Mouse (Mus musculus) brain, embryonic 14.5 days (tissue): ENCODE measurements around the gene Dapk2. TPM values are rescaled to one million over a fixed set of nuclear protein-coding genes. Genes with fewer than 3 reads are reported as not detected.

ENCODE experiments used
- DNase-seq: peaks from one replicate; pipeline ENCODE4 v3.0.0-alpha.2; 2011; ENCODE audit warnings: low read depth
- CTCF ChIP-seq: fragments of 200-500 bp; IDR thresholded peaks from 2 replicates; pipeline ENCODE4 v1.5.1; 2012; ENCODE audit warnings: inconsistent platforms, mild to moderate bottlenecking, moderate library complexity, borderline replicate concordance; ENCODE audit not compliant: insufficient read depth, insufficient read length; ENCODE audit errors: extremely low read depth
- POLR2A ChIP-seq: fragments of 200-500 bp; IDR thresholded peaks from 2 replicates; pipeline ENCODE4 v1.6.1; 2012; ENCODE audit warnings: mild to moderate bottlenecking, inconsistent platforms, borderline replicate concordance; ENCODE audit not compliant: poor library complexity, insufficient read depth, insufficient read length, severe bottlenecking; ENCODE audit errors: extremely low read depth
- polyA plus RNA-seq: library from polyadenylated mRNA; depleted of rRNA; stranded (reverse); fragments of >200 nt; gene quantifications from 2 replicates; pipeline ENCODE4 v1.2.3, GENCODE M21; 2012

Dapk2 gene
- polyA plus RNA-seq, 1 experiment: 1.1 TPM

- peak; percentile 48 for DNase-seq
- no peak for TF ChIP-seq POLR2A
- TF ChIP-seq CTCF: no peak
Observed at GRCm38 (mm10) chr9:66213386-66214032, 55.5 kb downstream of the Dapk2 start.

DNA sequence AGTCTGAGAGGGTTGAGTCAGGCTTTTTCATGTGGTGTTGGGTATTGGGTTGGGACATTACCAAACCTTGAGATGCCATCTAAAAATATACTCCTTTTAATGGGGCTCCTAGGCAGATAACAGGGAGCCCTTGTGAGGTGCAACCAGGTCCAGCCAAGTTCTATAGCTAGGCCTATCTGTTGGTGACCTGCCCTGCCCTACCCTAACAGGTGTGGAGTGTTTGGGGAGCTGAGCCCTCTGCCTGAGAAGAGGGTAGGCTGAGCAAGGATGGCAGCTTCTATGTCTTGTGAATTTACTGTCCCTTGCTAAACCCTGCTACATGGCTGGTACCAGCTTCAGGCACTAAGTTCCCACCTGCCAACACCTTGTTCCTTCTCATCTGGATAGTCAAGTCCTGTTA, 57.5 kb downstream of the Dapk2 start:
- no peak for DNase-seq
- TF ChIP-seq POLR2A: no peak
- no peak for TF ChIP-seq CTCF

DNA sequence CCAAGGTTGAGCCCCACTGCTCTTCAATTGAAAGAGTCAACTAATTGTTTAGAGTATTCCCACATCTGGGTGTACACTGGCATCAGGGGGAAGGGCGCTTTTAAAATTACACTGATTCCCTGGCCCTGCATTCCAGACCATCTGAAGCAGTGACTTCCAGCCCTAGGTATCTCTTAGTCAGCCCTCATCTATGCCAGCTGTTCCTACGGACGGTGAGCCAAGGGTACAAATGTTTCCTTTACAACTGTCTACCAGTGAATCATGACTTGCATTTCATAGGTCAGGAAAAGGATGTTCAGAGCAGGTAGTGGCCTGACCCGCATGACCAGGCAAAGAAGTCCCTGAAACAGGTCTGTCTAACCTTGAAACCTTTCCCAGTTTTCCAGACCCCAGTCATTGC, 59.9 kb downstream of the Dapk2 start:
- no peak for TF ChIP-seq CTCF
- no peak for TF ChIP-seq POLR2A
- no peak for DNase-seq

DNA sequence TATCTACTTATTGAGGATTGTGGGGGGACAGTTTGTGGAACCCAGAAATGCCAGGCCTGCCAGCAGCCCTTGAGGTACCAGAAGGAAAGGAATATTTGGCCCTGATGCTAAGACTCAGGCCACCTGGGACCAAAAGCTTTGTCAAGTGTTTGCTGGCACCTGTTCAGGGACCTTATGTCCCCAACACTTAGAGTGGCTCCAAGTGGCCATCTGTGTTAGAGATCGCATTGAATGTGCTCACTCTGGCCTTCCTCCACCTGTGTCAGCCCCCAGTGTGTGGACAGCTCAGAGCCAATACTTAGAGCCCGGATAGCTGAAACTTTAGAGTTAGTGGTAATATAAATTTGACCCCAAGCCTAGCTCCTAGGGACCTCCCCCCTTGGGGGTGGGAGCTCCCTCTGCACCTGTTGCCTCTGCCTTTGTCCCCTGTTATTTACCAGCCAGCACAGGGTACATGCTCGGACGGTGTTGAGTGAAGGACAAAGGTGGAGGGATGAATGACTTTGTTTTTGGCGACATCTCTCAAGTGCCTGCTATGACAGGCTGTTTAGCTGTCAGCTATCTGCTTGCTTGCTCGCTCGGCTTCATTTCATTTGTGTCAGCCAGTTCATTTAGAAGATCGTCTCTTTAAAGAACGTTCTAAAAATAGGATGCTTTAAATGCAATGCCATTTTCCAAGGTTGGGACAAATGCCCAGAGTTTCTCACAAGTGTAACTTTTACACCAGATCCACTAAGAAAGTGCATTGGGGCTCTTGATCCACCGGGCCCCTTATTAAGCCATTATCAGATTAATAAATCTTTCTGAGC, 61.1 kb downstream of the Dapk2 start:
- TF ChIP-seq CTCF: no peak
- no peak for TF ChIP-seq POLR2A
- DNase-seq: peak; percentile 49

DNA sequence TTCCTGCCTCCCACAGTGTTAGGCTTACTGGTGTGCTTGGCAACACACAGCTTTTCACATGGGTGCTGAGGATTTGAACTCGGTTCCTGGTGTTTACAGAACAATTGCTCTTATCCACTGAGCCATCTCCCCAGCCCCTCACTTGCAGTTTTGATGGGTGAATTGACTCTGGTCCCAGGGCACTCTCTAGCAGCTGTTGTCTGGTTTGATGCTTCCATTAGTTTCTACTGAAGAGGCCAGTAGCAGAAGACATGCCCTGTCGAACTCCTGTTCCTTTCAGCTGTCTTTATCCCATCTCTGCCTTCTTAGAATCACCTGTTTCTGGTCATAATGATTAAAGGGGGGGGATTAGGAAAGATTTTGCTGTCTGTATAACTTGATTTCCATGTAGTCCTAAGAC, 65.8 kb downstream of the Dapk2 start:
- no peak for DNase-seq
- TF ChIP-seq POLR2A (no peak), CTCF (no peak)

- no peak for DNase-seq
- TF ChIP-seq CTCF (no peak), POLR2A (no peak)
Observed at GRCm38 (mm10) chr9:66225737-66226485, 67.9 kb downstream of the Dapk2 start.

- TF ChIP-seq CTCF (no peak), POLR2A (no peak)
- DNase-seq: no peak
Observed at GRCm38 (mm10) chr9:66228456-66229151, 70.6 kb downstream of the Dapk2 start.

GRCm38 (mm10) chr9:66231820-66232479, 73.9 kb downstream of the Dapk2 start:
- DNase-seq: no peak
- TF ChIP-seq CTCF (no peak), POLR2A (no peak)

DNA sequence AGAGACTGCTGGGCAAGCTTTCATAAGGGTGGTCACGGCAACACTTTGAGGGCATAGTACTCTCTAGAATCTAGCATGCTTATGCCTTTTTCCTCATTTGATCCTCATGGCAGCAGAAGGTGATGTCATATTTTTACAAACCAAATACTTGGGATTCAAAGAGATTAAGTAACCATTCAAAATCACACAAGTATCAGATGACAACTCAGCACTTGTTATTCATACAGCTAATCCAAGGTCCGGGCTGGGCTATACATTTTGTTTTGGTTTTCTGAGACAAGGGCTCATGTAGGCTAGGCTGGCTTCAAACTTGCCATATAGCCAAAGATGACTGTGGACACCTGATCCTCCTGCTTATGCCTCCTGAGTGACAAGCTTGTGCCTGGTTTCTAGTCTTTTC, 78.6 kb downstream of the Dapk2 start:
- no peak for TF ChIP-seq POLR2A
- no peak for TF ChIP-seq CTCF
- no peak for DNase-seq

GRCm38 (mm10) chr9:66237742-66238141, 79.7 kb downstream of the Dapk2 start:
- TF ChIP-seq CTCF: no peak
- no peak for TF ChIP-seq POLR2A

More at GRCm38 (mm10) chr9:66237742-66238141, 79.7 kb downstream of the Dapk2 start:
- DNase-seq: no peak
